Mouse (Mus musculus): ENCODE measurements at regions not wholly inside any gene's neighbourhood (a gene's known extent, or its start where the extent isn't known, plus 50 kb on each side); places are given as distances from the start of the nearest gene placed in this dataset.

DNA sequence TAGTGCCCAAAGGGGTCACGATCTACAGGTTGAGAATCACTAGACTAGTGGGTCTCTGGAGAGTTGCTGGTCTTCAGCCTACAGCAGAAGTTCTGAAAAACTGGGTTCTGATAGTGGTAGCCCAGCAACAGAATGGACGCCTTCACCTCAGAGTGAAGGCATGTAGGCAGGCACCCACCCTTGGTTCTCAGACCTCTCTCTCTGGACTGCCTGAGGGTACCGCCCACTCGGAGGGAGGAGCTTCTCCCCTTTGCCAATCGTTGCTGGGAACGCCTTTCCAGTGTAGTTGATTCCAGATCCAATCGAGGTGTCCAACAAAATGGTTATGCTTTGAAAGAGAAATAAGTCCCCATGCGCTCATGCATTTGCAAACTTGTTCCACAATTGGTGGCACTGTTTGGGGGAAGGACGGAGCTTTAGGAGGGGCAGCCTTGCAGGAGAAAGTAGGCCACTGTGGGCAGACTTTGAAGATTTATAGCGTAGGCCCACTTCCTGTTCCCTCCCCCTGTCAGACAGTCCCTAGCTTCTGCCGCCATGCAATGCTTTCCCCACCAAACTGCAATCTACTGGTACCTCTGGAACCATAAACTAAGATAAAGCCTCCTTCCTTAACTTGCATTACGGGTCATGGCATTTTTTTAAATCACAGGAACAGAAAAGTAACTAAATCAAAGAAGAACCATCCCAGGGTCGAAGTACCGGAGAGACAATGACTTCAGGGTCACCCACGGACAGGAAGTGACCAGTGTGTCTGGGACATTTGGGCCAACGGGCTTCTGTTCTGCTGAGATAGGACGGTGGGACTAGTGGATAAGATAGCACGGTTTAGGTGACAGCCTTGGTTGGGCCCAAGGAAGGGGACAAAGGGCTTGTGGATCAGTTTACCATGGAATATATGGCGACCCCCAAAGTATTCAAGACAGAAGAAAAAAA is 224.5 kb downstream of the Gadd45g start:
- Histone ChIP-seq H3K27ac (no peak overlapping the region), H3K4me3 (no peak overlapping the region), H3K27me3 (ENCODE audit: insufficient read depth, poor library complexity, severe bottlenecking) (0 out of 2 replicates have a peak, but pooled peaks cover 7% of the 10 kb centered on the region), H3K36me3 (no peaks in the 10 kb centered on the region), H3K9me3 (no peaks in the 10 kb centered on the region), H3K4me1 (replicated peaks) (peaks cover 20% of the 10 kb centered on the region)
- 85% methylated on average over 19 of the region's 19 CpGs for WGBS
- DNase-seq (ENCODE audit: low spot score): no peak

DNA sequence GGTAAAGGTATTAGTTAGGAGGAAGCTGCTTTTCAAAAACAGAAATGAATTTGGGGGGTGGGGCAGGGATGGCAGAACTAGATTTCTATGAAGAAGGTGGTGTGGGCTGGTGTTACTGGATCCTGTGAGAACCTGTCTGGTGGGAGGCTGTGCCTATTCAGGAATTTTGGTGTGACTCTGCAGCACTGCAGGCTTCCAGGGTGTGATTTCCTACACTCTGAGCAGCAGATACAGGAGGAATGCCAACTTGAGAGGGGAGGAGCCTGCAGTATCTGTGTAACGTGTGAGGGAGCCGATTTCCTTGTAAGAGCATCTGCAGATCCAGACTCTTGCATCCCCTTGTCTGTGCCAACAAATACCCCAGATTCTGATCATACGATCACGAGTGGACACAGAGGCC is 231.1 kb downstream of the Gadd45g start:
- Histone ChIP-seq H3K9me3 (no peaks in the 10 kb centered on the region), H3K4me1 (replicated peaks) (0 out of 2 replicates have a peak, but pooled peaks cover 8% of the 10 kb centered on the region), H3K4me3 (no peak overlapping the region), H3K36me3 (no peaks in the 10 kb centered on the region), H3K27ac (no peak overlapping the region), H3K27me3 (ENCODE audit: insufficient read depth, poor library complexity, severe bottlenecking) (peaks cover 7% of the 10 kb centered on the region; the same call in 1 of the 2 replicates)
- no peak for DNase-seq (ENCODE audit: low spot score)
- WGBS: 82% methylated on average over 4 of the region's 4 CpGs

DNA sequence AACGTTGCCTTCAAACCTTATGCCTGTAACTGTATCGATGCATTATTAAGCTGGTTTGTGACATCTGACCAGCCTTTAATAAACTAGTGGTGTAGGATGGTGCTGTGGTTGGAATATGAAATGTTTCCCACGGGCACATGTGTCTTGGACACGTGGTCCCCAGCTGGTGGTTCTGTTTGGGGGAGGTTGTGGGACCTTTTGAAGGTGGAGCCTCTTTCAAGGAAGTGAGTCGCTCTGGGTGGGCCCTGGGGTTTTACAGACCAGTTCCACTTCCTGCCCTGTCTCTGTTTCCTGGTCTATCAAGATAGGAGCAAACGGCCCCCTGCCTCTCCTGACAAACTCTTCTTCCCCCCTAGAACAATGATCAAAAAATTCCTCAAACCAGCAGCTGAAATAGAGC is 232.1 kb downstream of the Gadd45g start:
- no peak overlapping the region for H3K27ac ChIP-seq
- H3K4me1 ChIP-seq (replicated peaks): peaks cover 12% of the 10 kb centered on the region
- WGBS: 82% methylated on average over 6 of the region's 6 CpGs
- DNase-seq (ENCODE audit: low spot score): no peak
- no peaks in the 10 kb centered on the region for H3K36me3 ChIP-seq
- peaks cover 7% of the 10 kb centered on the region; the same call in 1 of the 2 replicates for H3K27me3 ChIP-seq (ENCODE audit: insufficient read depth, poor library complexity, severe bottlenecking)
- no peaks in the 10 kb centered on the region for H3K9me3 ChIP-seq
- H3K4me3 ChIP-seq: no peak overlapping the region

DNA sequence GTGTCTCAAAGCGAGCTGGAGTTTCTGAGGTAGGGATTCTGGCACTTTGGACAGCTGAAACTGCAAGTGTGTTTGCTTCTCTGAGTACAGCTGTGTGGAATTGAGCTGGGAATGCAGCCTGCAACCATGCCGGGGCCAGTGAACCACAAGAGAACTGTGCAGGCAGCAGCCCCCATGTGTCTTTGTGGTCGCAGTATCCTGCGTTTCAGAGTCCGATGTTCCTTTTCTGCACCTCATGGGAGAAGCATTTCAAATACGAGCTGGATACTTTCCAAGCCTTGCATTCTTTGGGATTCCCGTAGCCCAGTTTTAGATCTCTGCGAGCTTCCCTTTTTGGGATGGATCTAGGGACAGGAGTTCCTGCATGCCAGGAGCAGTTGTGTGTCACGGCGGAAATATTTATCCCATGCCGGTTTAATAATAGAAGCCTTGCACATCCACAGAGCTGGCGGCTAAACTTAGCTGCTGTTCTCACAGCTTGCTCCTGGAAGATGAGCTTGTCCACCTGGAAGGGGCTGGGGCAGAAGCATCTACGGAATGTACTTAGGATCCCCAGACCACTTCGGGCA is 233.3 kb downstream of the Gadd45g start:
- Histone ChIP-seq H3K36me3 (no peaks in the 10 kb centered on the region), H3K9me3 (no peaks in the 10 kb centered on the region), H3K27me3 (ENCODE audit: insufficient read depth, poor library complexity, severe bottlenecking) (peaks cover 7% of the 10 kb centered on the region; the same call in 1 of the 2 replicates), H3K4me1 (replicated peaks) (peaks cover 24% of the 10 kb centered on the region), H3K27ac (no peak overlapping the region), H3K4me3 (no peak overlapping the region)
- 79% methylated on average over 14 of the region's 14 CpGs for WGBS
- no peak for DNase-seq (ENCODE audit: low spot score)

DNA sequence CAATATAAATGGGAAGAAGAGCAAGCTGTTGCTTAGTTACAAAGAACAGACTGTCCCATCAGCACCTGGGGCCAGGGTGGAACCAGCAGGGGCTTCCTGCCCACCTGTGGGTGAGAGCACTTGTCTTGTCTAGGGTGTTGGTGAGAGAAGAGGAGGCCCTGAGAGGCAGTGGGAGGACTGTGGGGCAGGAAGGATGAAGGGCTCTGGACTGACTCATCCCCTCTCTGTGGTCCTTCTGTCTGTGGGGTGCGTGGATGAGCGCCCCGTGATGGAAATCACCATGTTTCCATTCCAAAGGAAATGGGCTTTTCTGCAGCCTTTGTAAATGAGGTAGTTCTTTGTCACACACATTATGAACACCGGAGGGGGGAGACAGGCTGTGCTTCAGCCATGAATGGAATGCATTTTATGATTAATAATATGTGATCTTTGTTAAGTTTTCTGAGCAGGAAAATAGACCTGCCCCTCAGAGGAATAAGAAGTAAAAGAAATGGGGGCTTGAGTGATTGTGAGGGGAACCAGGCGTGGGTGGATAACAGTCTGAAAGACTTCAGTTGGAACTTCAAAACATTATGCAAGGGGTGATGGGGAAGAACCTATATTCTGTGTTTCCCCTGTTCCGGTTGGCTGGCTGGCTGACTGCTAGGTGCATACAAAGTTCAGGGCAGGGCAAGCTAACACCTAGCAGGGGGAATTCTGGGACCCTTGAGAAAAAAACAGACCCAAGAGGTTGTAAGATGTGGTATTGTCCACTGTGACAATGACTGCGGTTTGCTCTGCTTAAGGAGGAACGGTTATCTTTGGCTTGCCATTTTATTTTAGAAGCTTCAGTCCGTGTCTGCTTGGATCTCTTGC is 237.3 kb downstream of the Gadd45g start:
- no peak for DNase-seq (ENCODE audit: low spot score)
- Histone ChIP-seq H3K4me1 (replicated peaks) (peaks cover 37% of the 10 kb centered on the region), H3K9me3 (no peaks in the 10 kb centered on the region), H3K27ac (0 out of 2 replicates have a peak overlapping the region, but pooled peaks have one; percentile 23), H3K27me3 (ENCODE audit: insufficient read depth, poor library complexity, severe bottlenecking) (no peaks in the 10 kb centered on the region; the same call in 1 of the 2 replicates), H3K36me3 (no peaks in the 10 kb centered on the region), H3K4me3 (no peak overlapping the region)
- WGBS: 71% methylated on average over 9 of the region's 9 CpGs

DNA sequence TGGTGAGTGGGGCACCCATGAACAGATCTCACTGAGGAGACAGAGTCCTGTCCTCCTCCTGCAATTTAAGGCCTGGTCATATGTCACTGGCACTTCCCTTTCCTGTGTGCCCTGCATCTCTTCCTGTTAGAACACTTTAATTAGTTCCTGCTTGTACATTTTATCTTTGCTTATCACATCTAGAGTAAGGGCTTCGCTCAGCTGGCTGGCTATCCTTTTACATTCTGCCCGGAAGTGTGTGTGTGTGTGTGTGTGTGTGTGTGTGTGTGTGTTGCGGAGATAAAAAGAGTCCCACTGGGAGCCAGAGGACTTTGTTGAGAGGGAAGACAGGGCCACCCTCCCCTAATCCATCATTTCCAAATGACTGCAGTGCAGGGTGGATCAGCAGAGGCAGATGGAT is 238.6 kb downstream of the Gadd45g start:
- peaks cover 32% of the 10 kb centered on the region for H3K4me1 ChIP-seq (replicated peaks)
- DNase-seq (ENCODE audit: low spot score): peak; percentile 35
- no peaks in the 10 kb centered on the region for H3K36me3 ChIP-seq
- no peaks in the 10 kb centered on the region; the same call in 1 of the 2 replicates for H3K27me3 ChIP-seq (ENCODE audit: insufficient read depth, poor library complexity, severe bottlenecking)
- H3K4me3 ChIP-seq: no peak overlapping the region
- H3K27ac ChIP-seq: no peak overlapping the region
- WGBS: 47% methylated on average over 3 of the region's 3 CpGs
- H3K9me3 ChIP-seq: no peaks in the 10 kb centered on the region

DNA sequence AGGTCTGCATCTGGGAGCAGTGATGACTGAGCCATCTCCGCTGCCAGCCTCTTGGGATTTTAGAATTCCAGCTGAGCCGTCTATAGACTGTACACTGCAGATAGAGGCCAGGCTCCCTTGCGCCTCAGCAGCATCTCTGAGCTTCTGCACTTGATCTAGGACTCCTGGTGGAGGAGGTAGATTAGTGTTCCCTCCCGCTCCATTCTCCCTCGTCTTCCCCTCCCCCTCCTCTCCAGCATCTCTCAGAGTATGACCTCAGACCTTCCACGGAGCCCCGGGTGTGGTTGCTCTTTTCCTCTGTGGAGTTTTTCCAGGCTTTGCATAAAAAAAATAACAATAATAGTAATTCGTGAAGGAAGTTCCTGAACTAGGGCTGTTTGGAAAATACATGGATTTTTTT is 241.8 kb downstream of the Gadd45g start:
- Histone ChIP-seq H3K27me3 (ENCODE audit: insufficient read depth, poor library complexity, severe bottlenecking) (peaks cover 3% of the 10 kb centered on the region; the same call in 1 of the 2 replicates), H3K9me3 (no peaks in the 10 kb centered on the region; the same call in 1 of the 2 replicates), H3K4me1 (replicated peaks) (peaks cover 41% of the 10 kb centered on the region), H3K4me3 (no peak overlapping the region), H3K27ac (no peak overlapping the region), H3K36me3 (no peaks in the 10 kb centered on the region)
- WGBS: 50% methylated on average over 8 of the region's 8 CpGs
- DNase-seq (ENCODE audit: low spot score): no peak

DNA sequence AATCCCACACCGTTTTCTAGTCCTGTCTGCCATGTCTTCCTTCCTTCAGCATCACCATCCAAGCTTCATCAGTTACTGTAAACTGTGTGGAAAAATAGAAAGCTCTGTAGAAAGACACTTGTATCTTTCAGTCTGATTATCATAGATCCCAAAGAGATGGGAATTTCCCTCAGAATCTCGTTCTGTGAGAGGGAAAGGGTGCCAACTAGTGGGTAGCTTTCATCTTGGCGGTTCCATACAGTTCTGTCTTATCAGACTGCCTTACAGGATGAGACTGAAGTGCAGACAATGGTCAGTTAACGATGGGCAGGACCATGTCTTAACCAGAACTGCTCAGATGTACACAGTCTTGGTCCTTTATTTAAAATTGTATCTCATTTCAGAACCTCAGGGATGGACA is 243.9 kb downstream of the Gadd45g start:
- H3K36me3 ChIP-seq: no peaks in the 10 kb centered on the region
- DNase-seq (ENCODE audit: low spot score): no peak
- no peak overlapping the region for H3K4me3 ChIP-seq
- peaks cover 20% of the 10 kb centered on the region for H3K4me1 ChIP-seq (replicated peaks)
- H3K9me3 ChIP-seq: no peaks in the 10 kb centered on the region; the same call in 1 of the 2 replicates
- no peak overlapping the region for H3K27ac ChIP-seq
- H3K27me3 ChIP-seq (ENCODE audit: insufficient read depth, poor library complexity, severe bottlenecking): peaks cover 3% of the 10 kb centered on the region; the same call in 1 of the 2 replicates
- 74% methylated on average over 4 of the region's 4 CpGs for WGBS

DNA sequence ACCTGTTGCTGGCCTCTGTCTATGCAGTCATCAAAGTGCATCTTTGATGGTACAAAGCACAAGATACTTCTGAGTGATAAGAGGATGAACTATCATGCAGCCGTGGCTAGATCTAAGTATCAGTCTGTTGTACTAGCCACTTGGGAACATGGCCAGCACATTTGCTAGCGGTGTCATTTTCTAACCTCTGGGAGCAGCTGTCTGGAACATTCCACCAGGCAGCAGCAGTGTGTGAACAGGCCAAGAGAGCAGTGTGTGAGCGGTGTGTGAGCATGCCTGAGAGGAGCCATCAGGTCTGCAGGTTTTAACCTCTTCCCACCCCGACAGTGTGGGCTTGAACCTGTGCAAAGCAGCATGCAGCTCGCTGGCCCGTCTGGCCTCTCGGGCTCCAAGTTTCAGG is 248.3 kb downstream of the Gadd45g start:
- Histone ChIP-seq H3K27ac (no peak overlapping the region), H3K4me3 (no peak overlapping the region), H3K4me1 (replicated peaks) (peaks cover 17% of the 10 kb centered on the region), H3K27me3 (ENCODE audit: insufficient read depth, poor library complexity, severe bottlenecking) (peaks cover 3% of the 10 kb centered on the region; the same call in 1 of the 2 replicates), H3K9me3 (no peaks in the 10 kb centered on the region; the same call in 1 of the 2 replicates), H3K36me3 (no peaks in the 10 kb centered on the region)
- DNase-seq (ENCODE audit: low spot score): no peak
- WGBS: 86% methylated on average over 7 of the region's 7 CpGs

DNA sequence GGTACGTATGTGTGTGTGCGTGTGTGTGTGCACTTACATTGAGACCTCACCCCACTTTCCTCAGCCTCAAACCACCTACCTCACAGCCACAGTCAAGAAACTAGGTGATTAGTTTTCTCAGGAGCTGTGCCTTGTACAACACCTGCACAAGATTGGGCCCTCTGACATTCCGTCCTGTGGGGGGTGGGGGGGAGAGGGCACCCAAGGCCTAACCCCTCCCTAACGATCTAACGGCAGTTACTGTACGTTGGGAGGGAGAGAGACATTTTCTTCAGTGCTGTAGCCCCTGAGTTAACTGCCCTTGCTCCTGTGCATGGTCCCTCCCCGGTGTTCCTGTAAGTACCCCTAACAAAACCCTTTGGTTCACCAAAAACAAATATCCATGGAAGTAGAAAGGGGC is 250.0 kb downstream of the Gadd45g start:
- H3K27ac ChIP-seq: no peak overlapping the region
- H3K9me3 ChIP-seq: no peaks in the 10 kb centered on the region; the same call in 1 of the 2 replicates
- no peak overlapping the region for H3K4me3 ChIP-seq
- H3K4me1 ChIP-seq (replicated peaks): peaks cover 16% of the 10 kb centered on the region; the same call in 1 of the 2 replicates
- peaks cover 16% of the 10 kb centered on the region for H3K27me3 ChIP-seq (ENCODE audit: insufficient read depth, poor library complexity, severe bottlenecking)
- H3K36me3 ChIP-seq: no peaks in the 10 kb centered on the region
- WGBS: 87% methylated on average over 7 of the region's 7 CpGs
- DNase-seq (ENCODE audit: low spot score): no peak

DNA sequence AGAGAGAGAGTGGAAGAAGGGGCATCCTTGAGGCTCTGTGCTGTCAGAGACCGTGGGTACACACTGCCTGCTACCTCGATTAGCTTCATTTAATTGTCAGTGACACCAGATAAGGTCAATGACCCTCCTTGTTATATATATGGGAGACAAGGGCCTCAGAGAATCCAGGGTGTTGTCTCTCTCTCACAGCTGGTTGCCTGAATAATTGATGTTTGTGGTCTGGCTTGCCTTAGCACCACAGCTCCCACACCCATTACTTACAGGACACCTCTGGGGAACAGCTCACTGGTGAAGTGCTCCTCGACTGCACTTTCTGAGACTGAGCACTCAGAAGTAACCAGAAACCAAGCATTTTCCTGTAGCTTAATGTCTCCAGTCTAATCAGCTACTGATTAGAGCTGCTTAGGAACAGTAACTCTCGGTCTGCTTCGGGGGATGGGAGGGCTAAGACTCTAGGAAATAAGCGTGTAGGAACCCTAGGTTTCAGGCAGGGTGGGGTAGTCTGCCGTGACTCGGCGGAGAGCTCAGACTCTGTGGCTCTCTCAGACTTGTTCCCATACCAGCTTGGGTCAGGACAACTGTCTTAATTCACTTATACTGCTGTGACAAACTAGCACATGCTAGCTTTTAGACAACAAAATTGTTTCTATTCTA is 259.6 kb downstream of the Gadd45g start:
- H3K4me3 ChIP-seq: no peak overlapping the region
- H3K27ac ChIP-seq: no peak overlapping the region; the same call in 1 of the 2 replicates
- WGBS: 47% methylated on average over 9 of the region's 9 CpGs
- DNase-seq (ENCODE audit: low spot score): no peak
- peaks cover 27% of the 10 kb centered on the region for H3K27me3 ChIP-seq (ENCODE audit: insufficient read depth, poor library complexity, severe bottlenecking)
- H3K4me1 ChIP-seq (replicated peaks): peaks cover 46% of the 10 kb centered on the region
- H3K9me3 ChIP-seq: no peaks in the 10 kb centered on the region
- H3K36me3 ChIP-seq: no peaks in the 10 kb centered on the region

DNA sequence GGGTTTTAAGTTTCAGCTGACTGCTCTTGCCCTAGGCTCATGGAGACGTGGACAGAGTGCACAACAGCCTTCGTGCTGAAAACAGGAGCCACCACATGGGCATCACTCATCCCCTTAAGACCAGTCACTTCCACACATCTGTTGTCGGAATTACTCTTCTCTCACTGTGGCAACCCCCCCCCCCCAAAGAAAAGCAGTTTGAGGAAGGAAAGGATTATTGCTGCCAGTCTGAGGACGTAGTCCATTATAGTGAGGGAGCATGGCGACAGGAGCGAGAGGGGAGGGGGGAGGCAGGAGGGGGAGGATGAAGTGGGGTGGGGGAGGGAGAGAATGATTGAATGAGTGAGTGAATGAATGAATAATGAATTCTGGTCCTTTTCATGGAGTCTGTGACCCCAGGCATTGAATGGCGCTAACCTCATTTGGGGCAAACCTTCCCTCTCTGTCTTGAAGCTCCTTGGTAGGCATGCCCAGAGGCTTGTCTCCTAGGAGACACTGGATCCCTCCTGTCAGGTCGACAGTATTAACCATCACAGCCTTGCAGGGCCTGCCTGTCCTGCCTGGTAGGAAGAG is 262.0 kb downstream of the Gadd45g start:
- H3K36me3 ChIP-seq: no peaks in the 10 kb centered on the region
- H3K4me1 ChIP-seq (replicated peaks): peaks cover 53% of the 10 kb centered on the region
- H3K4me3 ChIP-seq: 0 out of 2 replicates have a peak overlapping the region, but pooled peaks have one; percentile 27
- peak; percentile 76 for DNase-seq (ENCODE audit: low spot score)
- H3K9me3 ChIP-seq: no peaks in the 10 kb centered on the region
- peaks cover 31% of the 10 kb centered on the region for H3K27me3 ChIP-seq (ENCODE audit: insufficient read depth, poor library complexity, severe bottlenecking)
- peak overlapping the region; percentile 81 for H3K27ac ChIP-seq
- 15% methylated on average over 8 of the region's 8 CpGs for WGBS

All from hindbrain, embryonic 10.5 days (tissue).